Mouse (Mus musculus) c-Kit-positive CD71-negative TER-119-negative erythroid progenitor cells, embryonic 14.5 days (primary cell): Measurements from ENCODE around the gene Rabep1.

ENCODE experiments used
- DNase-seq: peaks from one replicate; pipeline ENCODE4 v3.0.0-alpha.2; 2013; ENCODE audit warnings: low read depth

The Rabep1 gene

GRCm38 (mm10) chr11:70844559-70845456 is at the start of gene Rabep1:
Gene Rabep1, plus strand, starts transcription at chr11:70844778.
- peak; percentile 86 for DNase-seq

GRCm38 (mm10) chr11:70802208-70802864 is 42.2 kb upstream of the Rabep1 start:
- no peak for DNase-seq

GRCm38 (mm10) chr11:70802865-70803261 is 41.7 kb upstream of the Rabep1 start:
- no peak for DNase-seq

- DNase-seq: peak; percentile 53
Measured at GRCm38 (mm10) chr11:70803711-70804200, 40.8 kb upstream of the Rabep1 start.

GRCm38 (mm10) chr11:70804395-70804794 is 40.2 kb upstream of the Rabep1 start:
- no peak for DNase-seq

GRCm38 (mm10) chr11:70805641-70806175 is 38.9 kb upstream of the Rabep1 start:
- no peak for DNase-seq

- no peak for DNase-seq
Measured at GRCm38 (mm10) chr11:70806697-70807096, 37.9 kb upstream of the Rabep1 start.

GRCm38 (mm10) chr11:70807630-70808029 is 36.9 kb upstream of the Rabep1 start:
- no peak for DNase-seq

- no peak for DNase-seq
Measured at GRCm38 (mm10) chr11:70808101-70808500, 36.5 kb upstream of the Rabep1 start.

GRCm38 (mm10) chr11:70809011-70809410 is 35.6 kb upstream of the Rabep1 start:
- no peak for DNase-seq

- no peak for DNase-seq
Measured at GRCm38 (mm10) chr11:70811041-70811440, 33.5 kb upstream of the Rabep1 start.

- DNase-seq: no peak
Measured at GRCm38 (mm10) chr11:70811471-70812240, 32.9 kb upstream of the Rabep1 start.

- DNase-seq: peak; percentile 41
Measured at GRCm38 (mm10) chr11:70812365-70812764, 32.2 kb upstream of the Rabep1 start, which contains the start of gene Scimp. Gene Scimp, minus strand, starts transcription at chr11:70812586.

- DNase-seq: no peak
Measured at GRCm38 (mm10) chr11:70815071-70815470, 29.5 kb upstream of the Rabep1 start.

- peak; percentile 75 for DNase-seq
Measured at GRCm38 (mm10) chr11:70815498-70816078, 29.0 kb upstream of the Rabep1 start.

GRCm38 (mm10) chr11:70816770-70817169 is 27.8 kb upstream of the Rabep1 start:
- DNase-seq: no peak

- no peak for DNase-seq
Measured at GRCm38 (mm10) chr11:70820120-70820519, 24.5 kb upstream of the Rabep1 start.

- no peak for DNase-seq
Measured at GRCm38 (mm10) chr11:70821728-70822591, 22.6 kb upstream of the Rabep1 start.

GRCm38 (mm10) chr11:70826207-70826606 is 18.4 kb upstream of the Rabep1 start:
- no peak for DNase-seq

GRCm38 (mm10) chr11:70828975-70829615 is 15.5 kb upstream of the Rabep1 start:
- no peak for DNase-seq
